Mouse (Mus musculus): Measurements from ENCODE around the gene Rsrc1. TPM values are rescaled to one million over a fixed set of nuclear protein-coding genes. Genes with fewer than 3 reads are reported as not detected.

Gene Rsrc1
- total RNA-seq (2015) (36.6 and 37.4 TPM in 2 replicates), total RNA-seq (2017) (40.4 and 57.6 TPM in 2 replicates)

DNA sequence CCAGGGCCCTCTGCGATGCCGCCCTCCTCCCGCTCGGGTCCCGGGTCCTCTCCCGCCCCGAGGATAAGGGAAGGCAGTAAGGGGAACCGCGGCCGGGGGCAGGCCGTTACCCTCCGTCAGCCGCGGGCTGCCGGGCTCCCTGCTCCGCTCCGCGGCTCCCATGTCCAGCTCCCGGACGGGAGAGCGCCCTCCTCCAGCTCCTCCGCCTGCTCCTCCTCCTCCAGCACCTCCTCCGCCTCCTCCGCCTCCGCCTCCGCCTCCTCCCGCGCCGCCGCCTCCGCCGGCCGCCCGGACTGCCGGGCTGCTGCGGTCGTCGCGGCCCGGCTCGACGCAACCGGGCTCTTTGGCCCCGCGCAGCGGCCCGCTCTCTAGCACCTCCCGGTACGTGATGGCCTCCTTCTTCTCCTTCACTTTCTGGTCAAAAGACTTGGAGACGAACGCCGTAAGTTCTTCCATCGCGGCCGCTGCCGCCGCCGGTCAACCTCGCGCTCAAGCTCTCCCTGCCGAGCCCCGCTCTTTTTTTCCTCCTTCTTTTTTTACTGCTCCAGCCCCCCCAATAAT is at the start of gene Rsrc1:
Gene Rsrc1 (plus strand): TSS at position 290 of the 561 bp plus-strand sequence.
- ATAC-seq (replicated peaks; ENCODE audit: poor library complexity): peak; percentile 15

DNA sequence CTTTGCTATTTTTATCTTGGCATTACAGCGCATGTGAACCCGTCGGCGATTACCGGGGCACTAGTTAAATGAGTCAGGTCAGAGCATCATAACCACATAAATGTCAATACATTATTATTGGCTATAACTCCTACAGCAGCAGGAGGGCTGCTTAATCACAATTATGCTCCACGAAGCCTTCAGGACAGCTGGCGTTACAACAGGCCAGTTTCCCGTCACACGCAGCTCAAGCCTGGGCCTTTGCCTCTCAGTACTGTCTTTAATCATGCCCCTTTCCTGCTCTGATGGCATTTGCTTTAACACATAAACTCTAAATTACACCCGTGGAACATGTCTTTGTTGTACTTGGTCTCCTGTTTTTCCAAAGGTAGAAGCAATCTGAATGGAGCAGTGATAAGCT is 41.5 kb upstream of the Rsrc1 start:
- no peak for ATAC-seq (replicated peaks; ENCODE audit: poor library complexity)

GRCm38 (mm10) chr3:66955126-66955525 is 26.1 kb upstream of the Rsrc1 start:
- ATAC-seq (replicated peaks; ENCODE audit: poor library complexity): no peak

- ATAC-seq (replicated peaks; ENCODE audit: poor library complexity): peak; percentile 57
These were observed 21.2 kb upstream of the Rsrc1 start for GRCm38 (mm10) chr3:66959972-66960371.

GRCm38 (mm10) chr3:66964884-66965283 is 16.3 kb upstream of the Rsrc1 start:
- ATAC-seq (replicated peaks; ENCODE audit: poor library complexity): no peak

GRCm38 (mm10) chr3:66967508-66967907 is 13.7 kb upstream of the Rsrc1 start:
- no peak for ATAC-seq (replicated peaks; ENCODE audit: poor library complexity)

- no peak for ATAC-seq (replicated peaks; ENCODE audit: poor library complexity)
These were observed 10.9 kb upstream of the Rsrc1 start for GRCm38 (mm10) chr3:66970261-66970660.

DNA sequence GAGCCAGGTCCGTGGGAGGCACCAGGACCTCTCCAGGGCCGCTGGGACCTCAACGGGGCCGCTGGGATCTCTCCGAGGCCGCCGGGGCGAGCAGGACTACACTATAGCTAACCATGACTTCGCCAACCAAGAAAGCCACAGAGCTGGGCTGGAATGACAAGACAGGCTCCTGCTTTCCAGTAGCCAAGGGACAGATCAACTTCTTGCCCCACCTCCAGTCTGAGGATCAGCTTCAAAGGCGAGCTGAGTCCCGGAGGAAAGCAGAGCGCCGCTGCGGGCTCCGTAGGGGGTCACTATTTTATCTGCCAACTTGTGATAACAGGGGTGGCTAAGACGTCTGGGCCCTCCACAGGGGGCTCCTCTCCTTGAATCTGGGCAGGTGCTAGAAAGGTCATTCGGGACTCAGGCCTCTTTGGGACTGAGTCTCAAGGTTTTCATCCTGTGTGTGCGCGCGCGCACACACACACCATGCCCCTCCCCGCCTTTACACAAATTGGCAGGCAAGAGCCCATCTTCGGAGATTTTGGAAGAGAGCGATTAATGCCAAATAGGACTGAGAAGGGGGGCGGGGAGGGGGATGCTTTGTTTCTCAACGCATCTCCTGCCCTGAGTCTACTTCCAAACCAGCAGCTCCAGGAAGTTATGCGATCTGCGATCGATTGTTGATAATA is 10.4 kb upstream of the Rsrc1 start:
- no peak for ATAC-seq (replicated peaks; ENCODE audit: poor library complexity)

DNA sequence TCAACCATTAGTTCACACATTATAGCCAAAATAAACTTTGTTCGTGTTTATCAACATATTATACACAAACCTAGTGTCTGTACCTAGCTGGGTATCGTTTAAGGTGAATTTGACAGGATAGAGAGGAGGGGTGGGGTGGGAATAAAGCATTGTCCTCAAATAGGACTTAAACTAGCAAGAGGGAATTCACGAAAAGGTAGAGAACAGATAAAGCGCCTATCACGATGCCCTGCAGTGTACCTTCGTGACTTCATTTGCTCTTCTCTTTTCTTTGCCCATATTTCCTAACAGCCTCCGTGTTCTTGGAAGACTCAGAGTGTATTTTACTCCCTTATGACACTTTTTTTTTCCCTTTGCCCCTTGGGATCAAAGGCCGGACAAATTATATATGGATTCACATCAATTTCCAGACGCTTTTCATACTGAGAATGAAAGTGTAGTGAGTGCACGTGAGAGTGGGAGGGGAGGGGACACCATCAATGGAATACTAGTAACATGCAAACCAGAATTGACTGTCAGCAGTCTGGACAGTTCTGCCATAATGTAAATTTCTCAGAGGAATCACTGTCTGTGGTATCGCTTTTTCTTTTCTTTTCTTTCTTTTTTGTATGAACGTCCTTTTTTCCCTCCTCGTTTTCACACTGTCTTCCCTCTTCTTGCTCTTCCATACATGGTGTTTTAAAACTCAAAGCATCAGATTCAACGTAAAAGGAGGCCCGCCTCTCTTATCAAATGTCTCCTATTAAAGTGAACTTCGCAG is 8.8 kb upstream of the Rsrc1 start:
- no peak for ATAC-seq (replicated peaks; ENCODE audit: poor library complexity)

GRCm38 (mm10) chr3:66973391-66973943 is 7.7 kb upstream of the Rsrc1 start:
- ATAC-seq (replicated peaks; ENCODE audit: poor library complexity): peak; percentile 71

- ATAC-seq (replicated peaks; ENCODE audit: poor library complexity): no peak
These were observed 6.7 kb upstream of the Rsrc1 start for GRCm38 (mm10) chr3:66974501-66974900.

GRCm38 (mm10) chr3:66976889-66977615 is 4.1 kb upstream of the Rsrc1 start:
- no peak for ATAC-seq (replicated peaks; ENCODE audit: poor library complexity)

DNA sequence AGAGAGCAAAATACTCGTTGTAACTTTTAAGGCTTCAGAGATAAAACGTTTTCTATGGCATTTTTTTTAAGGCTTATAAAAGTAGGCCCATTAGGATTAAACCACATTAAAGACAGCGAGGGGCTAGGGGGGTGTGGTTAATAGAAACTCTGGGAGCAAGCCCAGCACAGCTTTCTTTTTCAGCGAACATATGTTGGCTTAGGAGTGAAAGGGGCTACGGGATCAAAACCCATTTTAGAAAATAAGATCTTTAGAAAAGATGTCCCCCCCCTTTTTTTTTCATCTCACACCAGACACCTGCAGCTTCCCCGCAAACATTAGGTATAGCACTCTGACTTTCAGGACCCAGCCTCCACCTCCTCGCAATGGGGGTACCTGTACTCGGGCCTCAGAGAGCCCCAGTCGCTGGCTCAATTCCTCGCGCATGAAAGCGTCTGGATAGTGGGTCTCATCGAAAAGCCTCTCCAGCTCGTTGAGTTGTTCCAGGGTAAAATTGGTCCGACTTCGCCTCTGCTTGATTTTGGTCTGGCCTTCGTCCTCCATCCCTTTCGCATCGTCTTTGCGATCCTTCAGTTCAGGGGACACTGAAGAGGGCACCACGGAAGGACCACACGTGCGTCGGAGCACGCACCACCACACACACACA is 3.3 kb upstream of the Rsrc1 start:
- no peak for ATAC-seq (replicated peaks; ENCODE audit: poor library complexity)

DNA sequence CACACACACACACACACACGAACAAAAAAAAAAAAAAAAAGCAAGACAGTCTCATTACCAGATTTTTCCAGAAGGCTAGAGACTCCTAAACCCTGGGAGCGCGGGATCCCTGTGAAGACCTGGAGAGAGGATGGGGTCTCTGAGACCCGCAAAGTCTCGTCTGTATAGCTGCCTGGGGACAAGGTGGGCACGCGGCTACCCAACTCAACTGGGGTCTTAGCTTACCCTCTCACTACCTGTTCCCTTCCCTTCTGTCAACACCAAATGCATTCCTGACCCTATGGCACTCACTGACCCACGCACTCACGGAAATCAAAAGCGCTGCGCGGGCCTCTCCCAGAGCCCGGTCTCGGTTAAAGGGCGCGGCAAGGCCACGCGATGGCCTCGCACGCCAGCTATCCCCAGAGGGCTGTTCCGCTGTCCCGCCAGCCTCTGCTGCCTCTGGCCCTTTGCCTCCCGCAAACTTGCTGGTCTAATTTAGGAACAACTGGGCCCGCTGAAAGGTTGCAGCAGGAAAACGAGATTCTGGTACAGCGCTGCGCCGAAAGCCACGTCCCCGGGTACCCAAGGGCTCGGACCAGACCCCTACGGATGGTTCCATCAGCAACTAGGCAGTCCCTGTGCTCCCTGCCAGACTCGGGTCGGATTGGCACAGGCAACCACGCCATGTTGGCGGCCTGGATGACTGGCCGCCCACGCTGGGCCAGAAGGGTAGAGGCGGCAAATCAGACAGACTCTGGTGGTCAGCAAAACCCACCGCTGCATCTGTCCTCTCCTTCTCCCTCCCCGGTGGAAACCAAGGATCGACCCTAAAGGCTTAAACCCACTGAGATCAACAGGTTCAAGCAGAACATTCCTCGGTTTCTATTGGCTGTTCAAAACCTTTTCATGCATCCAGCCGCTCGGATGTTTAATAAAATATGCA is 2.5 kb upstream of the Rsrc1 start:
- ATAC-seq (replicated peaks; ENCODE audit: poor library complexity): no peak

DNA sequence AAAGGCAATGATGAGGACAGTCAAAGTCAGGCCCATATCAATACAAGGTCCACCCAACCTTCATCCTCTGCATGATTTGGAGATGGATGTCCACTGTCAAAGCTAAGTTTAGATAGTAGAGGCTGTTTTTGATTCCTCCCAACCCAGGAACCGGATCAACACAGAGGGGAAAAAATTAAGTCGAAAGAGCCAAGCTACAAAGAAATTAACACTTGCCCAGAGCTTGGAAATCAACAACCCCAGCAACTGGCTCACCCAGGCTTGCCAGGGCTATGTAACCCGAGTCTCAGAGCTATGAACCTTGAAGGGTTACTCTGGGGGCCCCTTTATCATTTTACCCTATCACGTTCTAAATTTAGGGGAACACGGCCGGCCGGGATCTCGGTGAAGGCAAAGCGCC is 1.7 kb upstream of the Rsrc1 start:
- no peak for ATAC-seq (replicated peaks; ENCODE audit: poor library complexity)

DNA sequence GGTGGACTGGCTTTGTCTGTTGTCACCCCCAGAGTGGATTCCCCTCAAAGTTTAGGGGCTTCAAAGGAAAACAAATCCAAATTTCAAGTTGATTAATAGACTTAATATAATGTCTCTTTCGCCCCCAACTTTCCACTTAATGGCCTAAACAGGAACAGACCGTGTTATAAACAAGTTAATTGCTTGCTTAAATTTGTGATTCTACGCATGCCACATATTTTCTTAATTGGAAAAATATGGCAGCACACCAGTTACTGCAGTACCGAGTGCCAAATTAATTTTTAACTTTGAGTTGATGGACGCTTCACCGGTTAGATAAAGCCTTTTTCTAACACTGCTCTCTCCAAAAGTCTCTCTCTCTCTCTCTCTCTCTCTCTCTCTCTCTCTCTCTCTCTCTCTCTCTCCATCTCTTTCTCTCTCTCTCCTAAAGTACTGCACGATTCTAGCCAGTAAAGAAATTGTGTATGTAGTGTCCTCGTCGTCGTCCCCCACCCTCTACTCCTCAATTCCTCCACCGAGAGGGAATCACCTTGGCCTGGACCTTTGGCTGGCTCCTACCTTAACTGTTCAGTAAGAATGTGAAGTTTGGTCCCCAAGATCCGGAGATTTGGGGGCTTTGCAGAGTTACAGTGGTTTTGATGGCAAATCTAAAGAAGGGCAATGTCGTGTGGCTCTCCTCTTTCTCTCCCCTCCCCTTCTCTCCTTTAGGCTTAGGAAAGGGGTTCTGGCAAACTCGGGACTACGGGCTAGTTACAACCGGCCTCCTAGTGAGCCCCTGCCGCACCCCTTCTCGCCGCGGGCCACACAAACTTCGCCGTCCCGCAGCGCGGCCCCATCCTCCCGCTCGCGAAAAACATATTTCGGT is 847 bp upstream of the Rsrc1 start:
- no peak for ATAC-seq (replicated peaks; ENCODE audit: poor library complexity)

GRCm38 (mm10) chr3:66981706-66982105 is 516 bp downstream of the Rsrc1 start, which contains the start of gene Shox2:
Gene Shox2 (minus strand): TSS chr3:66981771.
- no peak for ATAC-seq (replicated peaks; ENCODE audit: poor library complexity)

DNA sequence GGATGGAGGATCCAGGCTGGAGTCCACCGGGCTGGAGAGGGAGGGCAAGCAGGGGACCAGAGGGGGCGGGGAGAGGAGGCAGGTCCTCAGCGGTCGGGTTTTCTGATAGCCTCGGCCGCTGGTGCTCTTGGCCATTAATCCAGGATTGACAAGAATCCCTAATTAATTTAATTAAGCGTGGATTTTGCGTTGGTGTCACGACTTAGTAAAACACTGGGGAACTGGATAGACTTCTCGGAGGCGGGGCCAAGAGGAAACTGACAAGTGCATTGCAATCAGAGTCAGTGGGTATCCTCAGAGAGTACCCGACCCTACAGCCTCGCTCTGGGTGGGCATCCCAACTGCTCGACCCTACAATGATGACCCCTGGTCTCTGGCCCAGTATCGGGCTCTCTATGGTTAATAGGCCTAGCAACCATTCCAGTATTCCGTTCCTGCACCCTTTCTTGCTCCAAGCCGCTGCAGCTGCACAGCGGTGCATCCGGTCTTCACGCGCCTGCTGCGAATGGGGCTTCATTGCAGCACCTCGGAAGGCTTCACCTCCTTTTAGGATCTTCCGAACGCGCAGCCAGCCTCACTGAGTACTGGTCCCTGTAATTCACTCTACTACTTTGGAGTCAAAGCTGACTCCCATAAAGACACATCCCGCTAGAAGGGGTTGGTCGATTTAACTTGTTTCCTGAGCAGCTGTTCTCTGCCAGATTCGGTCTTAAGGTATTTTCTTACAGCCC is 1.2 kb downstream of the Rsrc1 start:
- ATAC-seq (replicated peaks; ENCODE audit: poor library complexity): 0 out of 2 replicates have a peak, but pooled peaks have one; percentile 12

All from megakaryocyte progenitor cell, adult 5-6 weeks (primary cell).